Mouse (Mus musculus) lung, postnatal 10 days (tissue): Measurements from ENCODE around the gene Trim39.

Source experiments
- DNase-seq: peaks from one replicate; pipeline ENCODE4 v3.0.0; 2021

Gene Trim39

GRCm38 (mm10) chr17:36271586-36272256 is at the start of gene Trim39:
Trim39 (minus strand) TSS chr17:36272247.
- peak; percentile 77 for DNase-seq

- DNase-seq: no peak
Measured at GRCm38 (mm10) chr17:36315689-36316253, 43.7 kb upstream of the Trim39 start.

- peak; percentile 41 for DNase-seq
Measured at GRCm38 (mm10) chr17:36315041-36315688, 43.1 kb upstream of the Trim39 start.

GRCm38 (mm10) chr17:36314511-36314910 is 42.5 kb upstream of the Trim39 start:
- no peak for DNase-seq

DNA sequence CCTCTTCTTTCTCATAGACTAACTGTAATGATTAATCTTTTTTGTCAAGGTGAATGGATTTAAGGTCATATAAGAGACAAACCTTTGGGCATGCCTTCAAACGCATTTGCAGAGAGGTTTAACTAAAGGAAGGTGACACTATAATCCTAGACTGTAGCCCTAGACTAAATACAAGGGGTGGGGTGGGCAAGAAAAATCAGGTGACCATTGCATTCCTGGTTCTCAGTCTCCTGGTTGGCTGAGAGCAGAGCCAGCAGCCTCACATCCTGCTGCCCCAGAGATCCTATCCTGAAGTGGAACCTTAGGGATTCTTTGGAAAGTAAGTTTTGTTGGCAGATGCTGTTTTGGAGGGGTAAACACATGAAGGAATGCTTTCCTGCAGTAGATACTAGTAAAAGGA is 37.2 kb upstream of the Trim39 start:
- no peak for DNase-seq

DNA sequence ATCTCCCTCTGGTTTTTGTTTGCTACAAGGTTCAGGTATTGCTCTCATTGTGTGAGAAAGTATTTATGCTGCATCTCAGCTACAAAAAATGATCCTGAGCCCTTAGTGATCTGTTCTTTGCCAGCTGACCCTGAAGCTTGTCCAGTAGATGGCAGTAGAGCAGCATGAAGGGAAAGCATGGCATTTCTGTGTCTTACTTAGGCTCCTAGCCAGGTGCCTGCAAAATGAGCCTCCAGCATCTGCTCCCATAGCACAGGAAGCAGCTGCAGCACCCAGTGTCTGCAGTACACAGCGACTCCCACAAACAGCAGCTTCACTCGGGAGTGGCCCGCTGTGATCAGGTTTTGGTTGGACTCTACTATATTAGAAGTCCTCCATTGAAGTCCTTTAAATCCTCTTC is 36.8 kb upstream of the Trim39 start:
- DNase-seq: peak; percentile 83

GRCm38 (mm10) chr17:36286390-36286789 is 14.3 kb upstream of the Trim39 start, which contains the start of gene H2-M10.2:
H2-M10.2 (minus strand) TSS chr17:36286490.
- DNase-seq: no peak

- DNase-seq: no peak
Measured at GRCm38 (mm10) chr17:36281521-36282245, 9.6 kb upstream of the Trim39 start.

- no peak for DNase-seq
Measured at GRCm38 (mm10) chr17:36274776-36275175, 2.7 kb upstream of the Trim39 start.

DNA sequence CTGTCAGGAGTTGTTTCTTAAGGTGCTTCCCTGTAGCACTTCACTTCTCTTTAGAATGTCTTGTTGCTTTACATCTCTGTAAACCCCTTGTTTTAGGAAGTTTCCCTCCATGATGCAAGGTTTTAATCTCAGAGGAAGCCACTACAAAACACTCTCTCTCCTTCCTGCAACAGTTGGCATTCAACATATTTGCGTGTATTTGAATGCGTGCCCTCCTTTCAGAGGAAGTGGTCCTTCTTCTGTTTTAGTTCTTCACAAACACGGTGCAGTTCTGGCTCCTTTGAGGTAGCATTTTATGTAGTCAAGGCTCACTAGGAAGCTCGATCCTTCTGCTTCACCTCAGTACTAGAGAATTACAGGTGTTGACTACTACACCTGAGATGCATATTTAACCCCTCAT is 1.7 kb upstream of the Trim39 start:
- no peak for DNase-seq

DNA sequence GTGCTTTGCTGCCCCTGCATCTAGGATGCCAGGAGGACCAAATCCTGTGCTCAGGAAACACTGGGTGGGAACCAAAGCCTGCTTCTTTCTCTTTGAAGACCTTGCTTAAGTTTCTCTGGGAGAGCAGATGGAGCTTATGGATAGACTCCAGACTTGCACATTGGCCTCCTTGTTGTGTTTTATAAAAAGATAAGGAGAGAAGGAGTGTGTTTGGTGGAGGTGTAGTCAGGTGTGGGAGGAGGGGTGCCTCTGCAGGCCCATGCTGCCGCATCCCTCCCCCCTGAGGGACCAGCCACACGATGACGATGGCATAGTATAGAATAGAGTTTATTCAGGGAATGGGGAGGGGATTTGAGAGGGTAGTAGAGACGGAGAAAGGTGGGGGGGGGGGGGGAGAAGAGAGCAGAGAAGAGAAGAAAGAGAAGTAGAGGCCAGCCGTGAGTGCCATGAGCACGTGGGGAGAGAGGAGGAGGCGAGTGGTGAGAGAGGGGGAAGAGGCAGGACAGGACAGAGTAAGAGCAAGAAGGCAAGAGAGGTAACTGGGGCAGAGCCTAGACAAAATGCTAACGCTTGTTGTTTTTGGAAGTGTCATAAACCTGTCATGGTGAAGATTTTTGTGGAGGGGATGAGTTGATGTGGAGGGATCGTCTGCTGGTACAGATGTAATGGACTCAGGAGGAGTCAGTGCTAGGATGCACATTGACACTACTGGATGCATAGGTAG is 758 bp upstream of the Trim39 start:
- DNase-seq: no peak

- peak; percentile 92 for DNase-seq
Measured at GRCm38 (mm10) chr17:36270956-36271585, 976 bp downstream of the Trim39 start.

GRCm38 (mm10) chr17:36265834-36266233 is 6.2 kb downstream of the Trim39 start:
- peak; percentile 30 for DNase-seq

DNA sequence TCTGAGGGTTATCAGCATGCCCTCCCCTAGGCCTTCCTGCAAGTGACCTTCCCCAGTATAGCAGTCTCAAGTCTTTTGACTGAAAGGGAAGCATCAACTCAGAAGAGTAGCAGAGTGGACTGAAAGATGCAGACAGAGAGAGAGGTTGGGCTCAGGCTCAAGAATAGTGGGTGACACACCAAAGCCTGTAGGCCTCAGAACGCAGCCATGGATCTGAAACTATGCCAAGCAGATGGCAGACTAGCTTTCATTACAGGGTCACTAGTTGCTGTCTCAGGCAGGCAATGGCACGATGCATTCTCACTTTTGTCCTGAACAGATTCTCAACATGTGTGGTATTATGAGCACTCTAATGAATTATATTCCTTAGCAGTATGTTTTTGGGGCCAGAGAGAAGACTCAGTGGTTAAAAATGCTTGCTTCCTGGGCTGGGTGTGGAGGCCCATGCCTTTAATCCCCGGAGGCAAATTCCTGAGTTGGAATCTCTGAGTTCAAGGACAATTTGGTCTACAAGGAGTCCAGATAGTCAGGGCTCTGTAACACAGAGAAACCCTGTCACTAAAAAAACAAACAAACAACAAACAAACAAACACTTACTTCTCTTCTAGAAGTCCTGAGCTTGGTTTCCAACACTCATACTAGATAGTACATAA is 7.6 kb downstream of the Trim39 start:
- no peak for DNase-seq

DNA sequence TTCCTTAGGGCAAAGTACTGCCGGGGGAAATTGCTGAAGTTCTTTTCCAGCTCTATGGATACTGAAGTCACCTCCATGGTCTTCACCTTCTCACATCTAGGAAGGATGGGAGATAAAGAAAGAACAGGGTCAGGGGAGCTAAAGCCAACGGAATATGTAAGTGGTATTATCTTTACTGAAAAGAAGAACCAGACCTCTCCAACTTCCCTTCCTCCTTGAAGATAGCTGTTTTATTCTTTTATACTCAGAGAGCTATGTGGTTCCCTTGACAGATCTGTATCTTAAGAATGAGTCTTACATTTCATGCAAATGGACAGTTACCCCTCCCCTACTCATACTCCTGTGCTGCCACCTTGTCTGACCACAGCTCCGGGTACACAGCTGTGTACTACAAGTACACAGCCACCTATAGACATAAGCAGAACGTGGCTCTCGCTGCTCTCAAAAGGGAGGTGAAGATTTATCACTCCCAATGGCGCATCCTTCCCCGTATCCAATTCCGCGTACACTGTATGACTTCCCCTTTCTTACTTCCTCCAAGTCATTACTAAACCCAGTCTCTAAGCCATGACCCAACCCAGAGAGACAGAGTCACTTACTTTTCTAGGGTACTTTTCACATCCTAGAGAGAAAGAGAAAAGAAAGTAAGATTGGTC is 10.4 kb downstream of the Trim39 start:
- no peak for DNase-seq

GRCm38 (mm10) chr17:36257969-36258368 is 14.1 kb downstream of the Trim39 start, which contains the start of gene Rpp21:
Rpp21 (minus strand) TSS chr17:36258069.
- no peak for DNase-seq

DNA sequence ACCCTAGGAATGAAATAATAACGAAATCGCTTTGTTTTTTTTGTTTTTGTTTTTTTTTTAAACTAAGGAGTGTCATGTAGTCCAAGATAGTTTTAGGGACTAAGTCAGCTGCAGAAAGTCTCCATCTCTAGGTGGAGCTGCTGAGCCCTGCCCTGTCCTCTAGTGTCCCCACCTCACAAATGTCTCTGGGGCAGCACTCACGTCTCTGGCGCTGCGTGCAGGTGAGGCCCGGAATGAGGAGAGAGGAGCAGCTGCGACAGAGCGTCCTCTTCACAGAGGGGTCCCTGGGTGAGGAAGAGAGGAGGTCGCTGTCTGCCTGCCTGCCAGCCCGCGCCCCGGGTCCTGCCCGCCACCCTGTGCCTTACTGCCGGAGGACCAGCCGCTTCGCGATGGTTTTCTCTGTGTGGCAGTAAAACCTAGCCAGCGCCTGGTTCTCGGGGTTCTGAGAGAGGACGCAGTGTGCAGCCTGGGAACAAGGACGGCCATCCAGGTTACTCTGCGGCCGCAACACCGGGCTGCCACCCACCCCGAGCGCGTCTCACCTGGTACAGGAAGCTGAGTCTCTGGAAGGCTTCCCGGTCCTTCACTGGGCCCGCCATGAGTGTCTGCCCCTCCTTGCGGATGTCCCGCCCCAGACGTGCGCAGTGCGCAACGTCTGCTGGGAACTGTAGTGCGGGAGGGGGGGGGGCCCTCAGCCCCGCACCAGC is 14.7 kb downstream of the Trim39 start:
- peak; percentile 88 for DNase-seq

- no peak for DNase-seq
Measured at GRCm38 (mm10) chr17:36253087-36253600, 18.9 kb downstream of the Trim39 start.

DNA sequence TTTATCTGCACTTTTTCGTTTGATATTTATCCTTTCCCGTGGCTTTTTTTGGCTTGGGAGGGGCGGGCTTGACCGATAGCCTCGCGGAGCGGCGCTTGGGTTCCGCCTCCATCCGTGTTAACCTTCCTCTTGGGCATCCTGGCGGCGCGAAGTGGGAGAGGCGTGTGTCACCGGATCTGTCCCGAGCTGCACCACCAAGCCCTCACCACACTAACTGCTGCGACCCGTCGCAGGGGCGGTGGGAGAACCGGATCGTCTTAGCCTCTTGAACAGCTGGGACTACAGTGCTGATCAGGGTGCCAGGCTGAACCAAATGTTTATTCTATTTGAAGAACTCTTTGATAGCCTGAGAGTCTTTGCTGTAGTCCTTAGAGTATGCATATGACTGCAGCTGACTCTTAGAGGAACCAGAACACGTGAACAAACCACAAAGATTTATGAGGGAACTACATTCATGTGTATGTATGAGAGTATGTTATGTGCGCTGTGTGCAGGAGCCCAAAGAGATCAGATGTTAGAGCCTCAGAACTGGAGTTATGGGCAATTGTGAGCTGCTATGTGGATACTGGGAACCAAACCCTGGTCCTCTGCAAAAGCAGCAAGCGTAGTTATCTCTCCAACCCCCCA is 19.7 kb downstream of the Trim39 start:
- DNase-seq: peak; percentile 42

- DNase-seq: no peak
Measured at GRCm38 (mm10) chr17:36248886-36249285, 23.2 kb downstream of the Trim39 start.
